Mouse (Mus musculus) monocyte, adult 5-6 weeks (primary cell): ENCODE measurements around the gene Elmsan1. TPM values are rescaled to one million over a fixed set of nuclear protein-coding genes. Genes with fewer than 3 reads are reported as not detected.

Source experiments
- ATAC-seq: fragments of 153-309, 156-312 bp; replicated peaks from 2 replicates; pipeline ENCODE4 v1.8.0; 2017; ENCODE audit warnings: mild to moderate bottlenecking; ENCODE audit not compliant: low TSS enrichment, insufficient number of reproducible peaks, severe bottlenecking, poor library complexity, low FRiP score
- total RNA-seq: library from RNA; stranded (forward); fragments of 200-1000, 200-491, 200-594 nt; gene quantifications from 3 replicates; pipeline ENCODE4 v1.2.3, GENCODE M21; 2017

The Elmsan1 gene
- total RNA-seq, 1 experiment from 2014 or later: 21.6 TPM

GRCm38 (mm10) chr12:84198076-84198679 lies 20.5 kb downstream of the Elmsan1 start:
- ATAC-seq: no peak

GRCm38 (mm10) chr12:84195195-84195594 lies 23.5 kb downstream of the Elmsan1 start:
- ATAC-seq: no peak

- no peak for ATAC-seq
Measured at GRCm38 (mm10) chr12:84194400-84195109, 24.1 kb downstream of the Elmsan1 start.

- peak; percentile 82 for ATAC-seq
Measured at GRCm38 (mm10) chr12:84193642-84194399, 24.9 kb downstream of the Elmsan1 start.

- no peak for ATAC-seq
Measured at GRCm38 (mm10) chr12:84192741-84193641, 25.7 kb downstream of the Elmsan1 start.

- peak; percentile 16; the same call in 1 of the 2 replicates for ATAC-seq
Measured at GRCm38 (mm10) chr12:84192280-84192679, 26.4 kb downstream of the Elmsan1 start.

- no peak for ATAC-seq
Measured at GRCm38 (mm10) chr12:84191770-84192169, 26.9 kb downstream of the Elmsan1 start.

GRCm38 (mm10) chr12:84191190-84191589 lies 27.5 kb downstream of the Elmsan1 start:
- no peak for ATAC-seq

- no peak for ATAC-seq
Measured at GRCm38 (mm10) chr12:84190151-84190820, 28.4 kb downstream of the Elmsan1 start.

- ATAC-seq: no peak
Measured at GRCm38 (mm10) chr12:84188881-84189444, 29.7 kb downstream of the Elmsan1 start.

GRCm38 (mm10) chr12:84187752-84188601 lies 30.7 kb downstream of the Elmsan1 start:
- ATAC-seq: peak; percentile 60

GRCm38 (mm10) chr12:84186950-84187349 lies 31.7 kb downstream of the Elmsan1 start:
- ATAC-seq: no peak

- no peak for ATAC-seq
Measured at GRCm38 (mm10) chr12:84186536-84186935, 32.1 kb downstream of the Elmsan1 start.

- no peak for ATAC-seq
Measured at GRCm38 (mm10) chr12:84185547-84185946, 33.1 kb downstream of the Elmsan1 start.

GRCm38 (mm10) chr12:84184979-84185378 lies 33.7 kb downstream of the Elmsan1 start:
- ATAC-seq: no peak

GRCm38 (mm10) chr12:84181999-84182398 lies 36.7 kb downstream of the Elmsan1 start:
- ATAC-seq: no peak
